Mouse (Mus musculus) layer of hippocampus, adult 18-20 months (tissue): ENCODE results near the gene Cep295nl. TPM values are rescaled to one million over a fixed set of nuclear protein-coding genes. Genes with fewer than 3 reads are reported as not detected.

Source experiments
- total RNA-seq, 2 experiments: library from RNA; stranded (reverse); gene quantifications; 2 replicates each; pipeline ENCODE4 v1.2.3; 2021

Cep295nl gene
- total RNA-seq, 2 experiments from 2014 or later, result 0.61 to 1.2 TPM

Other genes with a start within 250 kb of the Cep295nl start
- gene Dnah17, start 211.9 kb downstream of the Cep295nl start, total RNA-seq, result under 1 TPM in 1 of 2 experiments, not detected in 1; 0.02 TPM
- 10 to 100 TPM; 88.0 to 91.7 TPM for gene Cyth1, start 93.9 kb downstream of the Cep295nl start, total RNA-seq
- gene Usp36, start 52.3 kb downstream of the Cep295nl start, total RNA-seq, result 10 to 100 TPM; 25.7 to 28.3 TPM
- 100 to 1,000 TPM; 201 to 256 TPM for gene Timp2, start 13.2 kb upstream of the Cep295nl start, total RNA-seq
- 10 to 100 TPM; 18.3 to 18.8 TPM for gene Lgals3bp, start 59.6 kb upstream of the Cep295nl start, total RNA-seq
- gene Cant1, start 76.6 kb upstream of the Cep295nl start, total RNA-seq, result 10 to 100 TPM; 41.4 to 44.8 TPM
- gene C1qtnf1, start 85.7 kb upstream of the Cep295nl start, total RNA-seq, result 1 to 10 TPM; 2.0 to 2.9 TPM
- 10 to 100 TPM; 11.8 to 16.2 TPM for gene Engase, start 134.3 kb upstream of the Cep295nl start, total RNA-seq